Mouse (Mus musculus): ENCODE measurements at regions not wholly inside any gene's neighbourhood (a gene's known extent, or its start where the extent isn't known, plus 50 kb on each side); places are given as distances from the start of the nearest gene placed in this dataset.

DNA sequence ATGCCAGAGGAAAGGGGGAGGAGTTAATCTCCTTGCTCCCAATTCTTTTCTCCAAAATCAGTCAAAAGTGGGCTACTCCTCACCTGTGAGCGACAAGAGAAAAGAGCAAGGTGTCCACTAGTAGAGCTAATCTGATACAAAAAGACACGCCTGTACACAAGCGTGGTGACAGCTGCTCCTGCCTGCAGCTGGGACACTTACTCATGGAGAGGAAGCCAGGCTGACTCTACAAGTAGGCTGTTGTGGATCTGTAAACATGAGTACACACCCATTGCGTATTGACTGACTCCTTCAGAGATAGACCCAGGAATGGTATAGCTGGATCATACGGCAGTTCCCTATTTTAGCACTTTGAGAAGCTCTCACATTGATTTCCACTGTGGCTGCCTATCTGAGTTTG lies 129.7 kb downstream of the Nuak1 start:
- no peak for DNase-seq (ENCODE audit: low read depth)

DNA sequence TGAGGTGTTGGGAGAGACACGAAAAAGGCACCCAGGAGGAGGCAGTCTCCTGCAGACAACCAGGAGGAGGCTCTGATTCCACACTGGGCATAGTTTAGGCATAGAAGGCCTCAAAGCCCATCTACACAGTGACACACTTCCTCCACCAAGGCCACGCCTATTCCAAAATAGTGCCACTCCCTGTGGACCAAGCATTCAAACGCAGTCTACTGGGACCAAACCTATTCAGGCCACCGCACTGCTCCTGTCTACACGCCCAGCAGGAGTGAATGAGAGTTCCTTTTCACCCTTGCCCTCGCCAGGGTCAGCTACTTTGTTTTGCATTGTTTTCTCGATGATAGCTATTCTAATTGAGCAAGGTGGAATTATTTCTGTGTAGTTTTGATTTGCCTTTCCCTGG lies 127.7 kb downstream of the Nuak1 start:
- DNase-seq (ENCODE audit: low read depth) = no peak

DNA sequence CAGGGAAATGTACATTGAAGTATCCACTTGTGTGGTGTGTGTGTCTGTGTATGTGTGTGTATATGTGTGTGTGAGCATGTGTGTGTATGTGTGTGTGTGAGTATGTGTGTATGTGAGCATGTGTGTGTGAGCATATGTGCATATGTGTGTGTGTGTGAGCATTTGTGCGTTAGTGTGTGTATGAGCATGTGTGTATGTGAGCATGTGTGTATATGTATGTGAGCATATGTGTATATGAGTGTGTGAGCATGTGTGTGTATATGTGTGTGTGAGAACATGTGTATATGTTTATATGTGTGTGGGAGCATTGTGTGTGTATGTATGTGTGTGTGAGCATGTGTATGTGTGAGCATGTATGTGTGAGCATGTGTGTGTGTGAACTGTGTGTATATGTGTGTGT lies 123.5 kb downstream of the Nuak1 start:
- DNase-seq (ENCODE audit: low read depth) = no peak

DNA sequence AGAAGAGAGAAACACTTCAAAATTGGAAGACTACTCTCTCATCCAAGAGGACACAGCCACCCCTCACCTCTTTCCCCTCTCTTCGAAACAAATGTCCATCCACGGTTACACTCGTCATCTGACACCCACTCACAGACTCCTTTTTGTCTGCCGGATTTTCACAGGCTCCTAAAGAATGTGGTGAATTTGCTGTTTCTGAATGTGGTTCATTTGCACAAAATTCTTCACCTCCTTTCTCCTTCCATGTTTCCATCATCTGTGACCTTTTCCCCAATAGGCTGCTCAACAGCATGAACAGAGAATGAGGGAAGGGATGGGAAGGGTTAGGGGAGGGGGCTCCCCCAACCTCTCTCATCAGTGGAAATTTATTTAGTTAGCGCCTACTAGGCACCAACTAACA lies 122.4 kb downstream of the Nuak1 start:
- no peak for DNase-seq (ENCODE audit: low read depth)
